Mouse (Mus musculus): Measurements from ENCODE around the gene Samd1. TPM values are rescaled to one million over a fixed set of nuclear protein-coding genes. Genes with fewer than 3 reads are reported as not detected.

Gene Samd1
- 8.0 and 8.5 TPM in 2 replicates for polyA plus RNA-seq (2016; fragmentation: Nextera tagmentation; extraction: Ambion mirVana)

DNA sequence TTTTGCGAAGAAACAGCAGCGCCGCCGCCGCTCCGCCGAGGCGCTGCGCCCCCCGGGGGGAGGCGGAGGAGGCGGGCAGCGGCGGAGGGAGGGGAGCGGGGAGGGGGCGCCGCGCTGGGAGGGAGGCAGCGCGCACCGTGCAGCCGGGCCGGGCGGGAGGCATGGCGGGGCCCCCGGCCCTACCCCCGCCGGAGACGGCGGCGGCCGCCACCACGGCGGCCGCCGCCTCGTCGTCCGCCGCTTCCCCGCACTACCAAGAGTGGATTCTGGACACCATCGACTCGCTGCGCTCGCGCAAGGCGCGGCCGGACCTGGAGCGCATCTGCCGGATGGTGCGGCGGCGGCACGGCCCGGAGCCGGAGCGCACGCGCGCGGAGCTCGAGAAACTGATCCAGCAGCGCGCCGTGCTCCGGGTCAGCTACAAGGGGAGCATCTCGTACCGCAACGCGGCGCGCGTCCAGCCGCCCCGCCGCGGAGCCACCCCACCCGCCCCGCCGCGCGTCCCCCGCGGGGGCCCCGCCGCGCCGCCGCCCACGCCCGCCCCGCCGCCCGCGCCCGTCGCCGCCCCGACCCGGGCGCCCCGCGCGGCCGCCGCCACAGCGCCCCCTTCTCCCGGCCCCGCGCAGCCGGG is at the start of gene Samd1:
Gene Samd1 (plus strand): TSS at position 162 of the 631 bp plus-strand sequence.
- DNase-seq (ENCODE audit: low spot score): peak; percentile 68
- H3K27me3 ChIP-seq (ENCODE audit: low read depth, poor library complexity, severe bottlenecking): peaks cover 50% of the 10 kb centered on the region

DNA sequence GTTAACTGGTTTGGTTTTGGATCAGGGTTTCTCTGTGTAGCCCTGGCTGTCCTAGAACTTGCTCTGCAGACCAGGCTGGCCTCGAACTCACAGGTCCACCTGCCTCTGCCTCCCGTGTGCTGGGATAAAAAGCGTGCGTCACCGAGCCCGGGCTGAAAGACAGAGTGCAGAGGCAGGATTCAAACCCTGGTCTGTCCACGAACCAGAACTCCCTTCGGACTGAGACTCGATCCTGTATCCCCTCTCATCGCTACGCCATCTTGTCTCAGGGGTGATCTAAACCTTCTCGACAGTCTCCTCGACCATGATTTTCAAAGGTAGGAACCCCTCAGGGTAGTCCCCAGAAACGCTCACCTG is 42.7 kb upstream of the Samd1 start:
- Histone ChIP-seq H3K27ac (replicated peaks) (peak overlapping the region; percentile 78), H3K4me1 (peaks cover 21% of the 10 kb centered on the region)
- WGBS: 2% methylated on average over 14 of the region's 14 CpGs

More for the DNA sequence above, at the start of gene Samd1:
- Histone ChIP-seq H3K4me1 (peaks cover 41% of the 10 kb centered on the region), H3K9me3 (replicated peaks) (no peaks in the 10 kb centered on the region), H3K36me3 (peaks cover 57% of the 10 kb centered on the region), H3K4me3 (peak within 1 kb of the TSS; percentile 87), H3K27ac (replicated peaks) (peak within 1 kb of the TSS; percentile 94)
- 11% methylated on average over 101 of the region's 112 CpGs for WGBS

DNA sequence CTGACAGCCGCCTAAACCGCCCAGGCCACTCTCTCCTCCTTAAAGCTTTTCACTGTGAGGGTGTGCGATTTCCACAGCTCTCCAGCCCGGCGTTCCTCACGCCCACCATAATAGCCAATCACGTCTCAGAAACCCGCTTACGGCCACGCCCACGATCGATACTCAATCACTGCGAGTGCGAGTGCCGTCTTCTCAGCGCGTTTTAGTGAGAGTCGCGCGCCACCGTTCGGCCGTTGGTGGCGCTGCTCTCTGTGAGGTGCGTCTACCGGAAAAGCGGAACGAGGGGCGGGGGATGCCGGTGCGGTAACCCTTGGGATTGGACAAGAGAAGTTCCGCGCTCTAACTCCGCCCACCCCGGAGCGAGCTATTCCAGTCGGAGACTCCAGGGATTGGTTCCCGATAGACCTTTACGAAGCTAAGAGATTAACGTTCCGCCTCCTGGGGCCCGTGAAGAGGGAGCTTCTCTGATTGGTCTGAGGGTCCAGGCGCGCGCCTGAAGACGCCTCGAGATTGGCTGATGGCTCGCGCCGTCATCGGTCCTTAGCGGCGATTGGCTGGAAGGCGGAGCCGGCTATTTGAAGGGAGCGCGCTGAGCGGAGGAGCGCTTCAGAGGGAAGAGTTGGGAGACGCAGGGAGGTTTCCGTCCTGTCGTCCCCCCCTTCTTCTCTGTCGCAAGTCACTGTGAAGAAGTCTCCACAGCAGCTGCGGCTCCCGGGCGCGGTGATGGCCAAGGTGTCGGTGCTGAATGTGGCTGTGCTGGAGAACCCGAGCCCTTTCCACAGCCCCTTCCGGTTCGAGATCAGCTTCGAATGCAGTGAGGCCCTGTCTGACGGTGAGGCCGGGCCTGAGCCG is 42.1 kb upstream of the Samd1 start, which contains the start of the genes Gm10644 and Asf1b:
Gene Gm10644 (minus strand): TSS at position 100 of the 852 bp plus-strand sequence.
Gene Asf1b (plus strand): TSS at position 402 of the 852 bp plus-strand sequence.
- peaks cover 21% of the 10 kb centered on the region for H3K36me3 ChIP-seq
- H3K27ac ChIP-seq (replicated peaks): peak within 1 kb of the TSS; percentile 78
- H3K9me3 ChIP-seq (replicated peaks): no peaks in the 10 kb centered on the region
- no peaks in the 10 kb centered on the region for H3K27me3 ChIP-seq (ENCODE audit: low read depth, poor library complexity, severe bottlenecking)
- DNase-seq (ENCODE audit: low spot score): peak; percentile 99
- peak within 1 kb of the TSS; percentile 81 for H3K4me3 ChIP-seq
- H3K4me1 ChIP-seq: peaks cover 21% of the 10 kb centered on the region
- under 1% methylated on average over 75 of the region's 75 CpGs for WGBS

More for the DNA sequence above, 42.7 kb upstream of the Samd1 start:
- Histone ChIP-seq H3K9me3 (replicated peaks) (no peaks in the 10 kb centered on the region), H3K4me3 (peak overlapping the region; percentile 81), H3K27me3 (ENCODE audit: low read depth, poor library complexity, severe bottlenecking) (no peaks in the 10 kb centered on the region), H3K36me3 (peaks cover 15% of the 10 kb centered on the region)
- DNase-seq (ENCODE audit: low spot score): no peak

DNA sequence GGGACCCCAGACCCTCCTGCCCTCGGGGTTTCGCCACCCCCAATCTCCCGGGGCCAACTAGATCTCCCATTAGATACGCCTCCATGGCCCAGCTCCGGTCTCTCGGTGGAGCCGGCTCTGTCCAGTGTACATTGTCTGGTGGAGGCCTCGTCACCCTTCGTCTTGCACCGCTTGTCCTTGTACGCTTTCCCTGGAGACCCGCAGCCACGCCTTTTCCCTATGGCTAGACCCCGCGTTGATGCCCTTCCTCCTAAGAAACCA is 41.6 kb upstream of the Samd1 start:
- DNase-seq (ENCODE audit: low spot score): no peak
- Histone ChIP-seq H3K4me1 (peaks cover 21% of the 10 kb centered on the region), H3K27me3 (ENCODE audit: low read depth, poor library complexity, severe bottlenecking) (no peaks in the 10 kb centered on the region), H3K27ac (replicated peaks) (peak overlapping the region; percentile 78), H3K36me3 (peaks cover 25% of the 10 kb centered on the region), H3K4me3 (peak overlapping the region; percentile 81), H3K9me3 (replicated peaks) (no peaks in the 10 kb centered on the region)
- 5% methylated on average over 15 of the region's 15 CpGs for WGBS

- 36% methylated on average over 1 of the region's 1 CpGs for WGBS
- peak overlapping the region; percentile 81 for H3K4me3 ChIP-seq
- H3K4me1 ChIP-seq: peaks cover 21% of the 10 kb centered on the region
- H3K9me3 ChIP-seq (replicated peaks): no peaks in the 10 kb centered on the region
- no peak overlapping the region; the same call in 1 of the 2 replicates for H3K27ac ChIP-seq (replicated peaks)
- no peaks in the 10 kb centered on the region for H3K27me3 ChIP-seq (ENCODE audit: low read depth, poor library complexity, severe bottlenecking)
- H3K36me3 ChIP-seq: peaks cover 29% of the 10 kb centered on the region
- DNase-seq (ENCODE audit: low spot score): no peak
Observed at GRCm38 (mm10) chr8:83956789-83957188, 40.7 kb upstream of the Samd1 start.

DNA sequence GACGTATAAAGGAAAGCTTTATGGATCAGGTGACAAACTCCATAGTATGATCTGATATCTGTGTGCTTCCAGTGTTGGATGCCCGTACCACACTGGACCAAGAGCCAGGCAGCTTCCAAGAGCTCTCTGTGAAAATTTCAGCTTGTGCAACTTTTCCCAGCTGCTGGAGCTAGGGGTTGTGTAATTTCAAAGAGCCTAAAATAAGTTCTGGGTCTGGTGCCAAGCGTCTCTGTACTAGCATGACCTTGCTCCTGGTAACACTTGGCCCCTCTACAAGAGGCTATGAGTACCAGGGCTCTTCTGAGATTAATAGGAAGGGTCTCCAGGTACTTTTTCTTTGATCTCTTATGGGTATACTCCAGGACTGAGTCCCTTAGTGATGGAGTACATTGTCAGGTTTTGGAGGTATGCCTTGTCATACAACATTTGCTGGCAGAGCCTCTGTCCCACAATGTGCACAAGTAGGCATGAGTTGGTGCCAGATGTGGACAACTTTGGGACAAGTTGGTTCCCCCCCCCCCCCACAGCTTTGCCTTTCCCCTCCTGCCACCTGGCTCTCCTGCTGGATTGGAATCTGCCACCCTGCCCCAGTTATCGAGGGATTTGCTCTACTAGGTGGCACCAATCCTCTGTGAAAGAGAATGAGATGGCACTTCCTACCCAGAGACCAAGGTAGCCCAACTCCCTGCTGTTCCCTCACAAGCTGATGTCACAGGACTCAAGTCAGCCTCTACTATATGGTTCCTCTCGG is 33.3 kb upstream of the Samd1 start:
- no peaks in the 10 kb centered on the region for H3K4me1 ChIP-seq
- H3K27me3 ChIP-seq (ENCODE audit: low read depth, poor library complexity, severe bottlenecking): no peaks in the 10 kb centered on the region
- no peaks in the 10 kb centered on the region for H3K9me3 ChIP-seq (replicated peaks)
- no peak overlapping the region for H3K4me3 ChIP-seq
- H3K27ac ChIP-seq (replicated peaks): no peak overlapping the region
- H3K36me3 ChIP-seq: peaks cover 78% of the 10 kb centered on the region
- DNase-seq (ENCODE audit: low spot score): no peak
- WGBS: 91% methylated on average over 5 of the region's 5 CpGs

- 95% methylated on average over 7 of the region's 7 CpGs for WGBS
- H3K36me3 ChIP-seq: peaks cover 68% of the 10 kb centered on the region
- H3K4me3 ChIP-seq: no peak overlapping the region
- H3K9me3 ChIP-seq (replicated peaks): no peaks in the 10 kb centered on the region
- no peaks in the 10 kb centered on the region for H3K27me3 ChIP-seq (ENCODE audit: low read depth, poor library complexity, severe bottlenecking)
- no peak overlapping the region for H3K27ac ChIP-seq (replicated peaks)
- no peak for DNase-seq (ENCODE audit: low spot score)
- peaks cover 13% of the 10 kb centered on the region for H3K4me1 ChIP-seq
Observed at GRCm38 (mm10) chr8:83967701-83968100, 29.8 kb upstream of the Samd1 start.

GRCm38 (mm10) chr8:83971121-83971520 is 26.4 kb upstream of the Samd1 start:
- peaks cover 30% of the 10 kb centered on the region for H3K4me1 ChIP-seq
- WGBS: 88% methylated on average over 4 of the region's 4 CpGs
- peaks cover 44% of the 10 kb centered on the region for H3K36me3 ChIP-seq
- DNase-seq (ENCODE audit: low spot score): no peak
- H3K9me3 ChIP-seq (replicated peaks): no peaks in the 10 kb centered on the region
- H3K4me3 ChIP-seq: 0 out of 2 replicates have a peak overlapping the region, but pooled peaks have one; percentile 89
- H3K27me3 ChIP-seq (ENCODE audit: low read depth, poor library complexity, severe bottlenecking): no peaks in the 10 kb centered on the region
- H3K27ac ChIP-seq (replicated peaks): no peak overlapping the region

- peaks cover 31% of the 10 kb centered on the region for H3K4me1 ChIP-seq
- H3K27ac ChIP-seq (replicated peaks): peak overlapping the region; percentile 92
- H3K27me3 ChIP-seq (ENCODE audit: low read depth, poor library complexity, severe bottlenecking): no peaks in the 10 kb centered on the region
- H3K36me3 ChIP-seq: peaks cover 38% of the 10 kb centered on the region
- no peaks in the 10 kb centered on the region for H3K9me3 ChIP-seq (replicated peaks)
- peak overlapping the region; percentile 89 for H3K4me3 ChIP-seq
- 75% methylated on average over 6 of the region's 6 CpGs for WGBS
- DNase-seq (ENCODE audit: low spot score): no peak
Observed at GRCm38 (mm10) chr8:83971661-83972060, 25.8 kb upstream of the Samd1 start.

- peak within 1 kb of the TSS; percentile 89 for H3K4me3 ChIP-seq
- H3K4me1 ChIP-seq: peaks cover 39% of the 10 kb centered on the region
- H3K27me3 ChIP-seq (ENCODE audit: low read depth, poor library complexity, severe bottlenecking): no peaks in the 10 kb centered on the region
- DNase-seq (ENCODE audit: low spot score): peak; percentile 99
- peak within 1 kb of the TSS; percentile 92 for H3K27ac ChIP-seq (replicated peaks)
- H3K36me3 ChIP-seq: peaks cover 31% of the 10 kb centered on the region
- under 1% methylated on average over 79 of the region's 94 CpGs for WGBS
- H3K9me3 ChIP-seq (replicated peaks): no peaks in the 10 kb centered on the region
Observed at GRCm38 (mm10) chr8:83972150-83973120, 25.0 kb upstream of the Samd1 start, which contains the start of gene Prkaca. Gene Prkaca, plus strand, starts transcription at chr8:83972993.

- Histone ChIP-seq H3K27ac (replicated peaks) (peak overlapping the region; percentile 92), H3K4me3 (peak overlapping the region; percentile 89), H3K9me3 (replicated peaks) (no peaks in the 10 kb centered on the region), H3K4me1 (peaks cover 48% of the 10 kb centered on the region), H3K27me3 (ENCODE audit: low read depth, poor library complexity, severe bottlenecking) (no peaks in the 10 kb centered on the region), H3K36me3 (peaks cover 27% of the 10 kb centered on the region)
- 7% methylated on average over 22 of the region's 37 CpGs for WGBS
- DNase-seq (ENCODE audit: low spot score): no peak
Observed at GRCm38 (mm10) chr8:83973161-83974031, 24.1 kb upstream of the Samd1 start.
